Mouse (Mus musculus) spleen, postnatal 4 days (tissue): ENCODE results near the gene Olfr597.
"Not testable (repeated sequence)": the region's sequence is repeated elsewhere in the genome, so short reads cannot be mapped to it uniquely, and the experiment has no call there.

Experiments used
- DNase-seq, 2 experiments: peaks; one replicate each; pipeline ENCODE4 v3.0.0; 2022; ENCODE audit warnings: low spot score in 2 of 2

Olfr597 gene

DNA sequence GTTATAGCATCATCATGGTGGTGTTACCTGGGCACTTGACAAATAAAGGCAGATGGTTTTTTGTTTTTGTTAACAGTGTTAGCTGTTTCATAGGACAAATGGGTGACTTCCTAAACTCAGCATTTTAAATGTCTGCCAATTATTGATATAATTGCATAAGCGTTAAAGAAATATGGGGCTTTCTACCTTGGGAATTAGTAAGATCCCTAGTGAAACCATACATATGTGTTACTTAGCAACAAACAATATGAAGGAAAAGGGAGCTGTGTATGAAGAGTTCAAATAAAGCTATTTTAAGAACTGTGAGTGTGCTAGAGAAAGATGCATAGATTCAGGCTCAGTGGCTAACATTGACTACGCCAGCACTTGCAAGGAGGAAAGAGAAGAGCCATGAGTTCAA, at the start of gene Olfr597:
Gene Olfr597 (plus strand): TSS at position 301 of the 400 bp plus-strand sequence.
- DNase-seq = not testable (repeated sequence)

DNA sequence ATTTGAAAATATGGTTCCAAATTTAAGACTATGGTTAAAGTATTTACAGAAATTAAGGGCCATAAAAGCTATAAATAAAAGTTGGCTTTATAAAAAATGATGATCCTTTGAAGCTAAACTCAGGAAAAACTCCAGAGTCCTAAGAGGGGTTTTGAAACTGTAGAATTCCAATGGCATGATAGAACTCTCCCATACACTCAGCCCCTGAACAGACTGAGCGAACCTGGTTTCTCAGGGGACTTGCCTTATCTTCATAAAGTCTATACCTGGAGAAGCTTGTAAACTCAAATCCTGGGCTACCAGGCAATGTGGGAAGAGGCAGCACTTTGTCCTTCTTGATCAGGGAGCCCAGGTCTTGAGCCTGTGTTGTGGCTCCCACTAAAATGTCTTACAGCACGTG, 10.8 kb upstream of the Olfr597 start, which contains the start of gene Olfr596:
Gene Olfr596 (plus strand): TSS at position 301 of the 400 bp plus-strand sequence.
- DNase-seq = not testable (repeated sequence)

DNA sequence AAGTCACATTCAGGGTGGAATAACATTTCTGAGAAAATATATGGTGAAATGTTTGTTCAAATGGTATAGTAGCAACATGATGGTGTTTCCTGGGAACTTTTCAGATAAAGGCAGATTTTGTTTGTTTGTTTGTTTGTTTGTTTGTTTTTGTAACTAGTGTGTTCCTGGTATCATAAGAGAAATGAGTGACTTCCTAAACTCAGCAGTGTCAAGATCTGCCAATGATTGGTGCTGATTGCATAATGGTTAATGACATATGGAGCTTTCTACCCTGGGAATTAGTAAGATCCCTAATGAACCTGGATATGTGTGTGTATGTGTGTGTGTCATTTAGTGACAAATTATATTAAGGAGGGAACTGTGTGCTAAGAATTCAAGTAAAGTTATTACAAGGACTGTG, 7.2 kb downstream of the Olfr597 start, which contains the start of gene Olfr598:
Gene Olfr598 (plus strand): TSS at position 301 of the 400 bp plus-strand sequence.
- no peak for DNase-seq

DNA sequence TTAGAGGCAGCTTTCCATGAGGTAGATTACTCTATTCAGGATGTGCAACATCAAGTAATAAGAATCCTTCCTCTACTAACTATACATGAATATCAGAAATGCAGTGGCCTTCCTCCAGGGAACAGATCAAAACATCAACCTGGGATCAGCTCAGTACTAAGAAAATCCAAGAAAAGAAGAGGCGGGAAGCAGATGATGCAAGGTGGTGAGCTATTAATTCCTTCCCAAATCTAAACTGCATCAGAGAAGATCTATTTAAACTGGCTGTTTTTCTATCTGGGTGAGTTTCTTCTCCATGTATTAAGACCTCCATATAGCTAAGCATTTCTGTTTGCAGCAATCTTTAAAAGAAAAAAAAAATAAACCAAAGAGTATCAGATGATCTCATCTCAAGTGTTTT, 19.5 kb downstream of the Olfr597 start, which contains the start of gene Olfr599:
Gene Olfr599 (plus strand): TSS at position 301 of the 400 bp plus-strand sequence.
- no peak for DNase-seq

DNA sequence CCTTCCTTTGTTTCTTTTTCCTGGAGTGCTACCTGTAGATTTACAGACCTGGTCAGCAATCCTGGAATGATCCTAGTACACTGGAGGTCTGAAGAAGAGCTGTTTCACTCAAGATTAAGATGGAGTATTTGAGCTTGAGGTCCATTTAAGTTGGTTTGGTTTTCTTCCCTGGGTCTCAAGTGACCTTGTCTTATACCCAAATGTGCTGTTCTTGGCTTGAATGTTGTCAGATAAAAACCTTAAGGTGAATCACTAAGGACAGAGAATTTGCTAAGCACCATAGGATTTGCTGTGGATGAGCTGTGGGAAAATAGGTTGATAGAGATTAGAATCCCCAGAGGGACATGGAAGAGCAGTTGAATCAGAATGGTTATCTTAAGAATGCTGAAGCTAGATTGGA, 33.5 kb downstream of the Olfr597 start, which contains the start of gene Olfr600:
Gene Olfr600 (minus strand): TSS at position 101 of the 400 bp plus-strand sequence.
- DNase-seq = no peak

DNA sequence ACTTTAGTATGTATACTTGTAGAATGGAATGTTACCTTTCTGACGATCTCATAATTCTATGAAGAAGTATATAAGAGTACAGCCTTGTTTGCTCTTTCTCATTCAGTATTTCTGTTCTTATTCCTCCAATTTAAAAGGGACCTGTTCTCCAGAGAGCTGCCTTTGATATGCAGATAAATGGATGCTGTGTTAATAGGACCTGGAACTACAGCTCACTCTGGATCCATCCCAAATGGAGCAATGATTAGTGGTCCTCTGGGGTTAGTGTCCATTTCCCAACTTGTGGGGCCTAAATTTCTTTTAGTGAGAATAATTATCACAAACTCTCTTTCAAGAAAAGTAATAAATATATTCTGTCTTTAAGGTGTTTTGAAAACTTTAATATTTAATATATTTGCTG, 46.4 kb downstream of the Olfr597 start, which contains the start of gene Olfr601:
Gene Olfr601 (minus strand): TSS at position 101 of the 400 bp plus-strand sequence.
- DNase-seq = no peak
